Mouse (Mus musculus): ENCODE data around the gene Car7. TPM values are rescaled to one million over a fixed set of nuclear protein-coding genes. Genes with fewer than 3 reads are reported as not detected.

Car7 gene
- polyA plus RNA-seq, 1 experiment from 2014 or later: 0.82 TPM

- peaks cover 12% of the 10 kb centered on the region for H3K36me3 ChIP-seq (ENCODE audit: control insufficient read depth, insufficient read depth, low read length)
- no peak overlapping the region for H3K4me2 ChIP-seq
- H3K9ac ChIP-seq (ENCODE audit: low read length): no peak overlapping the region
- H3K4me3 ChIP-seq (ENCODE audit: low read depth, low read length): no peak overlapping the region
- no peaks in the 10 kb centered on the region for H3K27me3 ChIP-seq (ENCODE audit: control insufficient read depth, insufficient read depth, low read length)
- DNase-seq (ENCODE audit: low spot score, missing footprints) (no peak), ATAC-seq (ENCODE audit: low FRiP score) (no peak)
- no peaks in the 10 kb centered on the region for H3K4me1 ChIP-seq (ENCODE audit: control insufficient read depth, insufficient read depth, low read length)
- WGBS: 78% methylated on average over 6 of the region's 6 CpGs
- no peak overlapping the region for H3K27ac ChIP-seq (ENCODE audit: low read depth, low read length)
- no peaks in the 10 kb centered on the region for H3K9me3 ChIP-seq (ENCODE audit: control insufficient read depth, low read length)
Measured at GRCm38 (mm10) chr8:104598496-104598895, 64.0 kb downstream of the Car7 start.

Other genes starting within 250 kb of the Car7 start
- not detected in 2 replicates for gene Cmtm2a, start 241.5 kb upstream of the Car7 start, polyA plus RNA-seq (2014; fragmentation: Nextera tagmentation; extraction: Ambion mirVana)
- not detected in 2 replicates for gene Gm45711, start 224.6 kb upstream of the Car7 start, polyA plus RNA-seq (2014; fragmentation: Nextera tagmentation; extraction: Ambion mirVana)
- gene Cmtm1, start 224.5 kb upstream of the Car7 start, polyA plus RNA-seq (2014; fragmentation: Nextera tagmentation; extraction: Ambion mirVana): not detected in 2 replicates
- not detected in 2 replicates for gene Gm11020, start 213.1 kb upstream of the Car7 start, polyA plus RNA-seq (2014; fragmentation: Nextera tagmentation; extraction: Ambion mirVana)
- not detected in 2 replicates for gene Cmtm2b, start 212.5 kb upstream of the Car7 start, polyA plus RNA-seq (2014; fragmentation: Nextera tagmentation; extraction: Ambion mirVana)
- gene Cmtm3, start 195.3 kb upstream of the Car7 start, polyA plus RNA-seq (2014; fragmentation: Nextera tagmentation; extraction: Ambion mirVana): 70.3 and 74.3 TPM in 2 replicates
- 2.2 and 2.6 TPM in 2 replicates for gene Cmtm4, start 138.9 kb upstream of the Car7 start, polyA plus RNA-seq (2014; fragmentation: Nextera tagmentation; extraction: Ambion mirVana)
- 87.6 and 98.2 TPM in 2 replicates for gene Dync1li2, start 91.6 kb upstream of the Car7 start, polyA plus RNA-seq (2014; fragmentation: Nextera tagmentation; extraction: Ambion mirVana)
- 0.18 and 0.21 TPM in 2 replicates for gene Terb1, start 24.8 kb upstream of the Car7 start, polyA plus RNA-seq (2014; fragmentation: Nextera tagmentation; extraction: Ambion mirVana)
- 138 and 148 TPM in 2 replicates for gene Nae1, start 52 bp upstream of the Car7 start, polyA plus RNA-seq (2014; fragmentation: Nextera tagmentation; extraction: Ambion mirVana)
- gene Pdp2, start 56.8 kb downstream of the Car7 start, polyA plus RNA-seq (2014; fragmentation: Nextera tagmentation; extraction: Ambion mirVana): 17.2 and 17.3 TPM in 2 replicates
- not detected in 2 replicates for gene Cdh16, start 89.7 kb downstream of the Car7 start, polyA plus RNA-seq (2014; fragmentation: Nextera tagmentation; extraction: Ambion mirVana)
- gene Rrad, start 96.6 kb downstream of the Car7 start, polyA plus RNA-seq (2014; fragmentation: Nextera tagmentation; extraction: Ambion mirVana): 2.2 and 3.1 TPM in 2 replicates
- 95.2 and 95.7 TPM in 2 replicates for gene Ciao2b, start 107.3 kb downstream of the Car7 start, polyA plus RNA-seq (2014; fragmentation: Nextera tagmentation; extraction: Ambion mirVana)
- gene Ces2a, start 199.3 kb downstream of the Car7 start, polyA plus RNA-seq (2014; fragmentation: Nextera tagmentation; extraction: Ambion mirVana): not detected in 2 replicates

Data from midbrain, embryonic 11.5 days (tissue).